Mouse (Mus musculus) neutrophil, adult 83 days (primary cell): ENCODE results near the gene Zfp354a. TPM values are rescaled to one million over a fixed set of nuclear protein-coding genes. Genes with fewer than 3 reads are reported as not detected.

Source experiments
- total RNA-seq, 2 experiments: library from RNA; stranded (reverse); gene quantifications; one replicate each; pipeline ENCODE4 v1.2.4; 2023

Zfp354a gene
- not detected for total RNA-seq

GRCm38 (mm10) chr11:51059151-51059571, at the start of gene Zfp354a:
Gene Zfp354a, plus strand, starts transcription at chr11:51059257.

DNA sequence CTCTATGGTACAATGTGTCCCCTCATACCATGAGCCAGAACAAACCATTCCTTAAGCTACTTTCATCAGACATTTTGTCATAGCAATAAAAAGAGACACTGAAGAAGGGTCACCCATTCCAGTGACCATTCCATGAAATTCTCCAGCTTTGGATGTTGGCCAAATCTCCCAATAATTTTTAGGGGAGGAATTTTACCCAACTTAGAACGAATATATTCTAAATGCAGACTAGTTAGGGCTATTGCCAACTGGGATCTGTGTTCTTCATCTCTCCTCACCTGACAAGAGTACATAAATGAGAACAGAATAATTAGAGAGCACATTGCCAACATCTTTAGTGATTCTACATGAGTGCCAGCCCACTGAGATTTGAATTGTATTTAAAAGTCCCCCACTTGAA, 45.1 kb upstream of the Zfp354a start, which contains the start of gene Olfr54:
Gene Olfr54 (plus strand): TSS at position 301 of the 400 bp plus-strand sequence.

GRCm38 (mm10) chr11:51047809-51048208, 11.2 kb upstream of the Zfp354a start, which contains the start of gene Olfr1375:
Gene Olfr1375, plus strand, starts transcription at chr11:51048109.

Other genes with a start within 250 kb of the Zfp354a start
- under 1 TPM; 0.18 to 0.39 TPM for gene Zfp354c, start 231.5 kb upstream of the Zfp354a start, total RNA-seq
- gene Zfp879, start 217.7 kb upstream of the Zfp354a start, total RNA-seq: not detected
- under 1 TPM; 0.64 to 0.90 TPM for gene Grm6, start 208.6 kb upstream of the Zfp354a start, total RNA-seq
- not detected for gene Zfp454, start 171.6 kb upstream of the Zfp354a start, total RNA-seq
- gene Zfp2, start 143.1 kb upstream of the Zfp354a start, total RNA-seq: under 1 TPM in 1 of 2 experiments, not detected in 1; 0.53 TPM
- under 1 TPM in 1 of 2 experiments, not detected in 1; 0.22 TPM for gene Zfp354b, start 127.6 kb upstream of the Zfp354a start, total RNA-seq
- gene 4933414I15Rik, start 115.5 kb upstream of the Zfp354a start, total RNA-seq: not detected
- not detected for gene Prop1, start 105.5 kb upstream of the Zfp354a start, total RNA-seq
- not detected for gene Olfr1378, start 92.7 kb upstream of the Zfp354a start, total RNA-seq
- gene Olfr1377, start 77.3 kb upstream of the Zfp354a start, total RNA-seq: not detected
- gene Olfr51, start 55.7 kb upstream of the Zfp354a start, total RNA-seq: not detected
- gene Olfr54, start 45.0 kb upstream of the Zfp354a start, total RNA-seq: not detected
- gene Olfr1375, start 11.1 kb upstream of the Zfp354a start, total RNA-seq: not detected
- not detected for gene Gm12569, start 161.2 kb downstream of the Zfp354a start, total RNA-seq
- gene Clk4, start 202.5 kb downstream of the Zfp354a start, total RNA-seq: 100 to 1,000 TPM; 101 to 112 TPM
- under 1 TPM; 0.64 to 0.81 TPM for gene BC049762, start 203.8 kb downstream of the Zfp354a start, total RNA-seq
- gene Col23a1, start 230.7 kb downstream of the Zfp354a start, total RNA-seq: 1 to 10 TPM in 1 of 2 experiments, under 1 TPM in 1; 0.85 to 1.0 TPM